Mouse (Mus musculus) liver, embryonic 14.5 days (tissue): ENCODE data around the gene Bud31.

Experiments
- CTCF ChIP-seq: IDR thresholded peaks from 2 replicates; pipeline ENCODE4 v1.5.1; 2016; ENCODE audit warnings: antibody characterized with exemption, low read depth, control low read depth
- EP300 ChIP-seq: IDR thresholded peaks from 2 replicates; pipeline ENCODE4 v1.6.1; 2016; ENCODE audit warnings: antibody characterized with exemption, low read depth

GRCm38 (mm10) chr5:145130995-145131394 lies 9.2 kb upstream of the Bud31 start:
- TF ChIP-seq EP300 (no peak), CTCF (no peak)
